Mouse (Mus musculus): ENCODE measurements at regions not wholly inside any gene's neighbourhood (a gene's known extent, or its start where the extent isn't known, plus 50 kb on each side); places are given as distances from the start of the nearest gene placed in this dataset.

DNA sequence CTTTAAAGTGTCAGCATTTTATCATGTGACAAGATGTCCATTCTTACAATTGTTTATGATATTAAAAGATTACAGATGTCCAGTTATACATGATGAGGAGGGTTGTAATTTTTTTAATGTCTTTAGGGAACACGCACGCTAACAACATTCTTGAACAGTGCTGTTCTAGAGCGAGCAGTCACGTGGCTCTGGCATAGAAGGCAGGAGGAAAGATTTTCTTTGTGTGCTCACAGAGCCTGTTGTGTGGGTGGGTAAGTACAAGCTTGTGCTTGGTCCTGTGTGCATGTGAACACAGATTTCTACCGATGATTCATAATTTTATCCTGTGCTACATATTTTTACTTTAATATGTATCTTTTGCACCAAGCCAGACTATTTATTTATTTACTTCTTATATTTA lies 169.1 kb upstream of the Rreb1 start:
- no peak for DNase-seq (ENCODE audit: low spot score in 2 of 2)

DNA sequence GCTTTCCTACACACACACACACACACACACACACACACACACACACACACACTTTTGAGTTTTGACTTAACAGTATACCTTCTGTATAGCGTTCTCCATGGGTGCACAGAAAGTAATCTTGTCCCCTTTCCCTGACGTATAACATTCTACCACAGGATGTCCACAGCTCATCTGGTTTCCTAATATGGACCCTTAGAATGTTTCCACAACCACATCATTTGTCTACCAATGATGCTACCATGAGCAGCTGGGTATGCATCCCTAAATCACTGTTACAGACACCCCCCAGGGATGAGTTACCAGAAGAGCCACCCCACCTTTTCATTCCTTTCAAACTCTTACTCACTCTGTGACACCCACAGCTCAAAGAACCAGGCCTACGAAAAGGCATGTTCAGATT lies 166.8 kb upstream of the Rreb1 start:
- no peak for DNase-seq (ENCODE audit: low spot score in 2 of 2)

GRCm38 (mm10) chr13:37617015-37617414 lies 161.2 kb upstream of the Rreb1 start:
- DNase-seq (ENCODE audit: low spot score in 2 of 2) = no peak

- DNase-seq (ENCODE audit: low spot score in 2 of 2) = peak in 1 of 2 experiments; percentile 6
Observed at GRCm38 (mm10) chr13:37619841-37620725, 158.1 kb upstream of the Rreb1 start.

DNA sequence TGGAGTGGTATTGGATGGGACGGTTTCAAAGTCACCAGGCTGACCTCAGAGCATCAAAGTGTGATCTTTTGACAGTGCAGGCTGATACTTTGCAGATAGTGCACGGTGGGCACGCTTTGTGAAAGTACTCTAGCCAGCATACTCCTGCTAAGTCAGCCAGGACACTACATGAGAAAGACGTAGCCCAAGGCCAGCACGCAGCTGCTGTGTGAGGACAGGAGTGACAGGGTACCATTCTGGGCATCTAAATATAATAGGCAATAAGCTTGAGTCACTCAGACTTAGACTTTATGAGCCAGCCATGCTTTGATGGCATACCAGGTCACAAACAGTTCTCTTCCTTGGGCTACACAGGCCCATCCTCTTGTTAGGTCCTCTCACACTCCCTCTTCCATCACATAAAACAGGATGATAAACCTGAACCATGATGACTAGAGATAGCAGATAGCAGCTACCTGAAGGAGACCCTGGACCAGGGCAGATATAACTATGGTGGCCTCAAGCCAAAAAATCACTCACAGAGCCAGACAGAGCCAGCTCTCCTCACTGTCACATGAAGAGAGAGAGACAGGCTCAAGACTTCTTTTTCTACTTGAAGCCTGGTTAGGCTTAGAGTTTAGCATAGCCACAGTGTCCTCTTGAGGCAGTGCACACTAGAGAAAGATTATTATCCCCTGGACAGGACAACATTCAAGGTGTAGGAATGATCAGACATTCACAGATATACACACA lies 156.7 kb upstream of the Rreb1 start:
- no peak for DNase-seq (ENCODE audit: low spot score in 2 of 2)

DNA sequence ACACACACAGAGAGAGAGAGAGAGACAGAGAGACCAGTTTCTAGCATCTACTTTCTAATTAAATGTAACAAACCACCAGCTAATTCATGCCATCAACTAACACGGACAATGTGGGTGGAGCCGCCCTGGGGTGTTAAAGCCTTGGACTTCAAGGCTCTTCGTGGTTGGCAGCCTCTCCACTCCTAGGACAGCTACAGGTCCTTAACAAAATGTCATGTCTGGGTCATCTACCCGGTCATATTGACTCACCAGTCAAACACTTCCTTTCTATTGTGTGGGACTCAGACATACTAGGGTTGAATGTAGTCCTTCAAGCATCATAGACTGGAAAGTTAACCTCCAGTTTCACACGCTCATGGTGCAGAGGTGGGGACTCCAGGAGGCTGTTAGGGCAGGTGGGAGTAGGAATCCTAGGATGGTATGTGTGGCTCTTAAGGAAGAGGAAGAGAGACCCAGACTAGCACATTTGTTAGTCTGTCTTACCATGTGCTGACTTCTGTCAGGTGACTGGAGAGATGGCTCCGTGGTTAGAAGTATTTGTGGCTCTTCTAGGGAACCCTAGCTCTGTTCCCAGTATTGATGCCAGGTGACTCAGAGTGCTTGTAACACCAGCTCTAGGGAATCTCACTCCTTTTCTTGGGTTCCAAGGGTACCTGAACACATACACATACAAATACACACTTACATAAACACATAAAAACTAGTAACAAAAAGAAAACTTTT lies 155.7 kb upstream of the Rreb1 start:
- DNase-seq (ENCODE audit: low spot score in 2 of 2) = no peak

DNA sequence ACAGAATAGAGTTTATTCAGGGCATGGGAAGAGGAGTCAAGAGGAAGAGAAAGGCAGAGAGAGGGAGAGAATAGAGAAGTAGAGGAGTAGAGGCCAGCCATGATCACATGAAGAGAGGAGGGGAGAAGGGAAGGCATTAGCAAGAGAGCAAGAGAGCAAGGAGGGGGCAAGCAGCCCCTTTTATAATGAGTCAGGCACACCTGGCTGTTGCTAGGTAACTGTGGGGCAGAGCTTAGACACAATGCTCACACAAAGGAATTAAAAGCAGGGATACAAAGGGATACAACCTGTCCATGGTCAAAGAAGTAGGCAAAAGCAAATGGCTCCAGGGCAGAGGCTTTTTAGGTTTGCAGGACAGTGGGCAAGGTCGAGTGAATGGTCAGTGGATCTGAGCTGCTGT lies 153.5 kb upstream of the Rreb1 start:
- DNase-seq (ENCODE audit: low spot score in 2 of 2) = no peak

- no peak for DNase-seq (ENCODE audit: low spot score in 2 of 2)
Observed at GRCm38 (mm10) chr13:37625532-37626235, 152.5 kb upstream of the Rreb1 start.

- peak in 1 of 2 experiments; percentile 11 for DNase-seq (ENCODE audit: low spot score in 2 of 2)
Observed at GRCm38 (mm10) chr13:37628391-37629270, 149.6 kb upstream of the Rreb1 start.

DNA sequence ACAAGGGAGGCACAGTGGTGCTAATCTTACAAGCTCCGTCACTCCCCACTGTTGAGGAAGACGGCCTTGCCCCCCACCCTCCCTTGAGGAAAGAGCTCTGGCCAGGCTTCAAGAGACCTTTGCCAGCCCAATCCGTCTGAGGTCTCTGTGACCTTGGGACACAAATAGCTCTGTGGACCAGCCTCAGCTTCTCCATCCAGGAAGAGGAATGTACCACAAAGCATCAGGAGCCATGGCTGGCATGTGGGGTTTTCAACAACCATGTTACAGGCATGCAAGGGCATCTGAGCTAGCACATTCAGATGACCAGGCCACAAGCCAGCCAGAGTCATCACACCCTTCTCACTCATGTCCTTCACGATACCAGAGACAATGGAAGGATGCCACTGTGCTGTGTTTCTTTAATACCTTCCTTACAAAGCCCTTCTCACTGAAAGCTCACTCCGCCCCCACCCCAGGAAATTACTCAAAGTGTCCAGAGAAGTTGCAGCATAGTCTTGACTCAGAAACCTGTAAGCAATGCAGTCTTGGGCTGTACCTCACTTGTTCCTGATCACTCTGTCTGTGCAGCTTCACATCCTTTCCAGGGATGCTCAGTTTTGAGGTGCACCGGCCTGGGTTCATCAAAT lies 148.8 kb upstream of the Rreb1 start:
- DNase-seq (ENCODE audit: low spot score in 2 of 2) = peak in 1 of 2 experiments; percentile 30

- DNase-seq (ENCODE audit: low spot score in 2 of 2) = no peak
Observed at GRCm38 (mm10) chr13:37632835-37633440, 145.3 kb upstream of the Rreb1 start.

- DNase-seq (ENCODE audit: low spot score in 2 of 2) = no peak
Observed at GRCm38 (mm10) chr13:37636363-37636762, 141.8 kb upstream of the Rreb1 start.

DNA sequence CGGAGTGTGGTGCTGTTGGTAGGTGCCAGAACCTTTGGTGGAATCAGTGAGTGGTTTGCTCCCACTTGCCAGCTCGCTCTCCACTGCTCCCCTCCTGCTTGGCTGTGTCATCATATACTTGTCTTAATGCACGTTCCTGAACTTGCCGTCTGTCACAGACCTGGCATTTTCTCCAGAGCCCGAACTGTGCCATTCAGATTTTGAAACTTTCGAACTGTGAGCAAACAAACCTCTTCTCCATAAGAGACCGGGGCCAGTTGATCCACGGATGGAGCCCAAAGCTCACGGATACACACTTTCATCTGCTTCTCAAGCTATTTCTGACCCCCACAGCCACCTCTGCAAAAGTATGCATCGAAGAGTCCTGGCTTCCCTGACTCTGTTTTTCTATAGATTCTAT lies 141.0 kb upstream of the Rreb1 start:
- DNase-seq (ENCODE audit: low spot score in 2 of 2) = no peak

GRCm38 (mm10) chr13:37638071-37638511 lies 140.1 kb upstream of the Rreb1 start:
- no peak for DNase-seq (ENCODE audit: low spot score in 2 of 2)

GRCm38 (mm10) chr13:37642410-37643093 lies 135.6 kb upstream of the Rreb1 start:
- no peak for DNase-seq (ENCODE audit: low spot score in 2 of 2)

DNA sequence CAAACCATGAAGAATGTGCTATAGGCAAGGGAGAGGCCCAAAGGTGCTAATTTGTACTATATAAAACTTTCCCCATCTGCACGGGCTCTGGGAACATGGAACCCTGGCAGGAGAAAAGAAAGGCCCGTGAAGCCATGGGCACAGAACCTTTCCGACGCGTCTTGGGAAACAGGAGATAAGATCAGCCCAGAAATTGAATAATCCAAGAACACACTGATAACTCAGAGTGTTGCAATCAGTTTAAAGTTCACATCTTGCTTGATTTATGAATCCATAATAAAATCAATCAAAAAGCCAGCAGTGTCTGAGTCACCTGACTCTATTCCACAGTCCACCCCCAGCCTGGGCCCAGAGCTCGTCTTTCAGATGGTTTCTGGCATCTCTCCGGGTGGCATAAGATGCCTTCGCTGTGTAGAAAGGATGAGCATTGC lies 133.4 kb upstream of the Rreb1 start:
- no peak for DNase-seq (ENCODE audit: low spot score in 2 of 2)

- no peak for DNase-seq (ENCODE audit: low spot score in 2 of 2)
Observed at GRCm38 (mm10) chr13:37649467-37650080, 128.6 kb upstream of the Rreb1 start.

- no peak for DNase-seq (ENCODE audit: low spot score in 2 of 2)
Observed at GRCm38 (mm10) chr13:37651221-37651946, 126.8 kb upstream of the Rreb1 start.

All from gastrocnemius, adult 8-10 months (tissue).